Mouse (Mus musculus) brain, embryonic 14.5 days (tissue): Measurements from ENCODE around the gene Lrsam1.

Experiments used
- CTCF ChIP-seq: fragments of 200-500 bp; IDR thresholded peaks from 2 replicates; pipeline ENCODE4 v1.5.1; 2012; ENCODE audit warnings: inconsistent platforms, mild to moderate bottlenecking, moderate library complexity, borderline replicate concordance; ENCODE audit not compliant: insufficient read depth, insufficient read length; ENCODE audit errors: extremely low read depth
- POLR2A ChIP-seq: fragments of 200-500 bp; IDR thresholded peaks from 2 replicates; pipeline ENCODE4 v1.6.1; 2012; ENCODE audit warnings: mild to moderate bottlenecking, inconsistent platforms, borderline replicate concordance; ENCODE audit not compliant: poor library complexity, insufficient read depth, insufficient read length, severe bottlenecking; ENCODE audit errors: extremely low read depth

DNA sequence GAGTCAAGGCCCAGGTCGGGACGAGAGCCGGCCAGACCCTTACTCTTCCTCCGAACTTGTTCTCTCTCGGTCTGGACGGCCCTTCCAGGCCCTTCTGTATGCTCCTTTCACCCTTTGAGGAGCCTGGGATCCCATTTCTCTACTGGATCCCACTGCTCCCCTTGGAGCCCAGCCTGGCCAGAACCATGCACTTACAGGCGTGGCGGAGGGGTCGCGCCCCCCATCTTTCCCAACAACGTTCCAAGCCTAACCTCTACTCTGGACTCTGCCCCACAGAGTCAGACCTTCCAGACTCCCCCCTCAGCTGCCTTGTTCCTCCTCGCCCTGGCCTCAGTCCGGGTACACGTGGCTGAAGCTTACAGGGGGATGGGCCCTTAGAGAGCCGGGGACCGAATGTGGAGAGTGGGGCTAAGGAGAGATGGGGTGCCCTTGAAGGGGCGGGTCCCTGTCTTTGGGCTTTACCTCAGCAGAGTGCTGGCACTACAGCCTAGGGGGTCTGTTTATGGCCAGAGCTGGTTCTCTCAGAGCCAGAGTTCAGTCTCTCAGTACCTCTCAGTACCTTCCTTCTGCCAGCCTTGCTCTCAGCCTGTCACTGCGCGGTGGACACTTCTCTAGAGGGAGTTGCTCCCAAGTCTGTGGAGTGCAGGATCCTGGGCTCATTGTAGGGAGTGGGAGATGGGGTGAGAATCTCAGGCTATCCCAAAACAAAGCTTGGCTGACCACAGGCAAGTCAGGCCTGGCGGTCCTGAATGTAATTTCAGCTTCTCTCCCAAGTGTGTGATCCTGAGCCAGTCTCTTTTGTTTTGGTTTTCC, 84.7 kb downstream of the Lrsam1 start:
- TF ChIP-seq CTCF: no peak
- TF ChIP-seq POLR2A: no peak
